Mouse (Mus musculus) G1E-ER4 (cell line): ENCODE results near the gene 1810049J17Rik. TPM values are rescaled to one million over a fixed set of nuclear protein-coding genes. Genes with fewer than 3 reads are reported as not detected.

Source experiments
- GATA1 ChIP-seq: IDR thresholded peaks from one replicate; pipeline ENCODE4 v1.8.0; 2012; ENCODE audit warnings: low read length, inconsistent platforms
- polyA plus RNA-seq: library from polyadenylated mRNA; stranded (reverse); fragments of >175 nt; gene quantifications from 2 replicates; pipeline ENCODE4 v1.2.3, GENCODE M21; 2012

1810049J17Rik gene
- polyA plus RNA-seq, 1 experiment: not detected

DNA sequence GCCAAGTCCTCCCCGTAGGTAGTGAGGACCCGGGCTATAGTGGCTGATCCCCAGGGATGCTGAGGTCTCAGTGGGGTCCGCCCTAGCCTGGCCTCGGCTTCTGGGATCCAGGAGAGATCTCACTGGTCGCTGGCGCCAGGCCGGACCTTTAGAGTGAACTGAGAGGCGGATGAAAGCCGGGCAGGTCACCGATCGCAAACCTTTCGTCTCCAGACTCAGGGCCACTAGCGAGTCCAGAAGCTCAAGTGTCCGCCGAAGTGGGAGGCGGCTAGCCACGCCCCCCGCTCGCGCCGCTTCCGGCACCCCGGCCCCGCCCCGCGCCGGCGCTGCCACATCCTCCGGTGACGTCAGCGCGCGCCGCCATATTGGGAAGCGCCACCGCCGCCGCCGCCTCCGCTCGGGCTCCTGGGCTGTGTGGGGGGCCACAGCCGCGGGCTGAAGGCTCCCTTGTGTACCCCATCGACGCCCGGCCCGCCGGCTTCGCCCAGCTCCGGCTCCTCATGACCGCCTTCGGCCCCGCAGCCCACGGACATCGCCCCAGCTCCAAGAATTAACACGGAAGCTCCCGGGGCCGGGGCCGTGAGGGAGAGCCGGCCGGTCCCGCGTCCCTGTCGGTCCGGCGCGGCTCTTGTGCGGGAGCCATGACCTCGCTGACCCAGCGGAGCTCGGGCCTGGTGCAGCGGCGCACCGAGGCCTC lies 460 bp downstream of the 1810049J17Rik start, which contains the start of gene Golph3:
Gene Golph3, plus strand, starts transcription at position 360 of the 697 bp plus-strand sequence.
- no peak for TF ChIP-seq GATA1

DNA sequence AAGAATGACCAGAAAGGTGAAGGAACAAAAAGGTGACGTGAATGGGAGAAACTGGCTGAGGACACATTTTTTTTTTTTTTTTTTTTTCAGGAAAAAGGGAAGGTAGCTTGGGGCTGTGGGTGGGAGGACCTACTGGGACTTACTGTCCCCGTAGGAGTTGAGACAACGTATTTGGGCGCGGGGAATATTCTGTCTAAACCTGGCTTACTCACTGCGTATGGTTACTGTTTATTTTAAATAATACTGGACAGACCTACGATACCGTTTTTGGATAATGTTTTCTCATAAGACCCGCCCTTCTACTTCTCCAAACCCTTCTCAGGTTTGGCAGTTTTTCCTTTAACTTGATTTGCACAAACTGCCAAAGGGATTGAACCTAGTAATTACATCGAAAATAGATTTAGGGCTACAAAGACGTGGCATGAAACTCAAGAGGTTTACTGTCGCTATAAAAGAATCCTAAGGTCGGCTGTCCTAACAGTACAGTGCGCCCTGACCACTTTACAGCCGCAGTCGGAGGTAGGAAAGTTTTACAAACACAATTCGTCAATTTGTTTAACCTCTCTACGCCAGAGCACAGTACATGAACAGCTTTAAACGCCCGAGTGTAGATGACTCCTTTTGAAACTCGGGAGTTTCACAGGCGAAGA lies 1.1 kb downstream of the 1810049J17Rik start:
- no peak for TF ChIP-seq GATA1

DNA sequence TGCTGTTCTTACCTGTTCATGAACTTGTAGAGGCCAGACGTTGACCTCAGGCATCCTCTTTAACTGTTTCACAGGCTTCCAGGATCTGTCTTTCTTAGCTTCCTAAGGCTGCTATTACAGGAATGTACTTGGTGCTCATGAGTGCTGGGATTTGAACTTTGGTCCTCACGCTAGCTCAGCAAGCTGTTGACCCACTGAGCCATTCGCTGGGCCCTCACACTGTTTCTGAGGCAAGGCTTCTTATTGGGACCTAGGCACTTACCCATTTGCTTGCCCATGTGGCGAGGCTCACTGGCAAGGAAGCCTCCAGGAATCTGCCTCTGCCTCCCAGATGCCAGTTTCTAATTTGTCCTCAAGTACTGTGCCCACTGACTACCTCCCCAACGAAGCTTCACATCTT lies 1.8 kb downstream of the 1810049J17Rik start:
- no peak for TF ChIP-seq GATA1

DNA sequence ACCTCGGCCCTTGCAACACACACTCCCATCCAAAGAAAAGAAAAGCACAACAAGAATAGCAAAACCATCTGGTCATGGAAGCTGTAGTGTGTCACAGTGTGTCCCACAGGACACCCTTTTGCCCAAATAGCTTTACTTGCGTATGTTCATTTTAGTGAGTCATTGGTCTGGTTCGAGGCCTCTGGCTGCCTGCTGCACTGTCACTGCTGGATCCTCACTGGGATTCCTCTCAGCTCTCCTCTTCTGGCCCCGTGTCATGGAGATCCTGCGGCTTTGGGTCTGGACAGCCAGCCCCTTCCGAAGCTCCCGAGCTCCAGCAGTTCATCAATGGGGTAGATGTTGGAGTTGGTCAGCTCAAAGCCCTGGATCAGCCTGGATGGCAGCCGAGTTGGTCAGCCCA lies 3.2 kb downstream of the 1810049J17Rik start:
- no peak for TF ChIP-seq GATA1

DNA sequence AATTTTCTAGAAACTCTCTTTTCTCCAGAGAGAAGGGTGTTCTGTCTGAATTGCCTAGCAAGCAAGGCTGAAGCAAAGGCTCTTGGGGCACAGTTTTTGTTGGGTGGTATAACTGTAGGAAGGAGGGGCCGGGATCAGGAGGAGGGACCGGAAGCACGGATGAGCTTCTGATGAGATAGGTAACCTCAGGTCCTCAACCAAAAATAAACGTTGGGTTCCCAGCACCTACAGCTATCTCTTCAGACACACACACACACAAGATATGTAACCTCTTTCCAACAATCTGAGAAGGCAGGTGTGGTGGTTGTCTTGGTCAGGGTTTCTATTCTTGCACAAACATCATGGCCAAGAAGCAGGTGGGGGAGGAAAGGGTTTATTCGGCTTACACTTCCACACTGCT lies 4.4 kb downstream of the 1810049J17Rik start:
- no peak for TF ChIP-seq GATA1

DNA sequence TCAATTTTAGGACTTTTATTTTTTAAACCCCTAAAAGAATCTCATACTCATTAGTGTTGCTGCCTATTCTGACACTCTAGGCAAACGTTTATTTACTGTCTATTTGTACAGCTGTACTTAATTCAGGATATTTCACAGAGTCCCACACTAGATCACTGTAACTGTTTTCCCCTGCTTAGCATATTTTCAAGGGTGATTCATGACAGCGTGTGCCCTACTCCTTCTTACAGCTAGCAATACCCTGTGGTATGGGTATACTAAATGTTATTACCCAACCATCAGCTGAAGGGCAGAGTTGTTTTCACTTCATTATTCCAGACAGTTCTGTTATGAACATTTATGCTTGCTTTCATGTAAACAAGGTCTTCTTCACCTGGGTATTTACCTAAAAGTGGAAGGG lies 5.7 kb downstream of the 1810049J17Rik start:
- no peak for TF ChIP-seq GATA1

DNA sequence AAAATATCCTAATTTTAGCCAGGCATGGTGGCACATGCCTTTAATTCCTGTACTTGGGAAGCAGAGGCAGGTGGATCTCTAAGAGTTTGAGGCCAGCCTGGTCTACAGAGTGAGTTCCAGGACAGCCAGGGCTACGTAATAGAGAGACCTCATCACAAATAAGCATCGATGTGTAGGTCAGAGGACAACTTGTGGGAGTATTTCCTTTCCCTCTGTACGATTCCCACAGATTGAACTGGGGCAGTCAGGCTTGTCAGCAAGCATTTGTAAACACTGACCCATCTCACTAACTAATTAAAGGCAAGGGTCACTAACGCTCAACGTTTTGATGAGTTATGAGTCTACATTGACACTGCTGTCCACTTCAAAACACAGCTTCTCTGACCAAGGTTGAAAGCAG lies 7.1 kb downstream of the 1810049J17Rik start:
- no peak for TF ChIP-seq GATA1

DNA sequence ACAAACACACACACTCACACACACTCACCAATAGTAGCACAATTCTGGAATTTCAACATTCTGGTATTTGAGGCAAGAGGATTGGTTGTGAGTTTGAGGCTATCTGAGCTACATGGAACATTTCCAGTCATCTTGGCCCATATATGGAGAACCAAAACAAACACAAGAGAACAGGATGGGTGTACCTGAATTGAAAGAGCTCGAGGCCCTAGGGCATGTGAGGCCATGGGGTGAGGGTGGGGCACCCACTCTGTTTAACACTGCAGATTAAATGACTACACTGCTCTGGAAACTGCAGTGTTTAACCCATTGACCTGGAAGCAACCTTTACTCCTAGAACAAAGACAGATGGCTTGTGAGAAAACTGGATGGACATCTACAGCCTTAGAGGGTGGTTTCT lies 8.4 kb downstream of the 1810049J17Rik start:
- no peak for TF ChIP-seq GATA1

DNA sequence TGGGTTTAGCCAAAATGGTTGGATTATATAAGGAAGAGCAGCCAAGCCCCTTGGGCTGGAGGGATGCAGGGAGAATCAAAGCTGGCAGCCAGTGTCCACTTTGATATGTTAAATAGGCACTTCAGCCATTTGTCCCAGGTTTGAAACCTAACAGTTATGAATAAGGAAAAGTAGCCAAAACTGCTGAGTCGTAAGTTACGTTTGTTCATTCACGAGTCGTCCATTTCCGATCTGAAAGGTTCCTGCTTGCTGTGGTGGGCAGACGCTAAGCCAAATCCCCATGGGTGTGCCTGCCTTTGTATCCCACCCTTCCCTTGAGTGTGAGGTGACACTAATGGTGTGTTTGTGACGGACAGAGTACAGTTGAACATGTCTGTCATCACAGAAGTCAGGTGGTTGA lies 10.2 kb downstream of the 1810049J17Rik start:
- TF ChIP-seq GATA1: no peak

DNA sequence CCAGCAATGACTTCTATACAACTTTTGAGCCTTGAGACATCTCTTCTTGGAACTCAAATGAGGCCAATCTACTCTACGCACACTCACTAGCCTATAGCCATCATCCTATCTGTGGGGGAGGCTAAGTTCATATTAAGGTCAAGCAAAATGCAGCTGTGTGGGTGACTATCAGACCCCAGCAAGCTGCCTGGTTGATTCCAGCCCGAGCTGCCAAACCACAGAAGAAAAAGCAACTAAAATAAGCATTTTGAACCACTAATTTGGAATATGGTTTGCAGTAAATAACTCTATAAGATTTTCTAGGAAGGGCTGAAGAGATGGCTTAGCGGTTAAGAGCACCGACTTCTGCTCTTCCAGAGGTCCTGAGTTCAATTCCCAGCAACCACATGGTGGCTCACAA lies 11.0 kb downstream of the 1810049J17Rik start:
- TF ChIP-seq GATA1: peak; percentile 53

DNA sequence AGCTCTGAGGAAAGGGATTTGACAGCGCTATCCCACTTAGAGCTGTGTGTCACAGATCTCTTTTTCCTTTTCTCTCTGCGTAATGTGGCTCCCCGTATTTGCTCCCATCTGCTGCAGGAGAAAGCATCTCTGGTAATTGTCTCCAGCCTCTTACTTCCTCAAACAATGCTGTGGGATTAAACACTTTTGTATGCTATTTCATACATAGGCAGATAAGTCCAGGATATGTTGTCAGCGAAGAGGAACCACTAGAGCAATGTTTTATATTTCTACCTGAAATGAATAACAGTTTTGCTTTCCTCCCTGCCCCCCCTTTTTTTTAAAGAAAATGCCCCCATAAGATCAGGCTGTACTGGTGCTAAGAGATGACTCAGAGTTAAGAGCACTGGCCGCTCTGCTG lies 13.2 kb downstream of the 1810049J17Rik start:
- no peak for TF ChIP-seq GATA1

DNA sequence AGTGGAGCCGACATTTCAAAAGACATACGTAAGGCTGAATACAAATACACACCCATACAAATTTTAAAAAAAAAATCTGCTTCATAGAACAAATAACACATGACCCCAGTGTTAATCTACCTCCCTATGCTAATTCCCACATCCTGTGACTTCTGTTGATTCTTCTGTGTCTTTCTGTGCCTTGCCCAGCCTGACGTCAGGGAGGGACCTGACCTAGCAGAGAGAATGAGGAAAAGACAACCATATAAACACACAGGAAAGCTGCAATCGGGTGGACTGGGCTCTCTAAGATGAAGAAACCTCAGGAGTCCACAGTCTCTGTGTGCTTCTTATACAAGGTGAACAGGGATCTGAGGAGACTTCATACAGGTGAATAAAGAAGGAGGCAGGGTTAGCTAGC lies 14.6 kb downstream of the 1810049J17Rik start:
- no peak for TF ChIP-seq GATA1

DNA sequence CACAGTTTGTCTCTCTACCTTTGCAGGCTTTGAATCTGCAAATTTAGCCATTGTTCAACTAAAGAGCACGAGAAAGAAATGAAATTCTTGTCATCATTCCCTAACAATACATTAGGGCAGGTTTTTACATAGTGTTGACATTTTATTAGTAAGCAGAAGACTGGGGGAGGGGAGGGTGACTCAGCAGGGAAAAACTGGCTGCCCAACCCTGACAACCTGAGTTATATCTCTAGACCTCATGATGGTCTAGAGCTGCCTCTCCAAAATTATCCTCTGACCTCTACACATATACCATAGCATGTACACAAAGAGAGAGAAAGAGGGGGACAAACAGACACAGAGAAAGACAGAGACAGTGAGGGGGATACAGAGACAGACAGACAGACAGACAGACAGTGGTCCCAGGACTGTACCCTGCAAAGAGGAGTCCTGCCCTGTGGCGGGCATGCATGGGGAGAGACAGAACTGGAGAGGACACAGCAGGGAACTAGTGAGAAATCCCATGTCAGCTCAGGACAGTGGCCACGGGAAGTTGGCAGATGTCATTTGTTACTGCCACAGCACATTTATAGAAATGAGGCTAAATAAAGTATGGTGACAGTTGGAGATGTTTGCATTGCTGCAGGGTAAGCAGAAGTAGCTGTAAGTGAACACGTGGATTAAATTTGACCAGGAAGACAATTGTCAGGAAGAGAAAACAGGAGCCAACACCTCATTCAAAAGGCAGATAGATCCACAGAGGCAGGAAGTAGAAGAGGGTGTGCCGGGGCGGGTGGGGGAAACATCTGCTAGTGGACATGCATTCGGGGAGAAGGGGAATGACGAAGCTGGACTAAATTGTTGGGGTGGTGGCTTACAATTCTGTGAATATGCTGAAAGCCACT lies 15.3 kb downstream of the 1810049J17Rik start:
- no peak for TF ChIP-seq GATA1

DNA sequence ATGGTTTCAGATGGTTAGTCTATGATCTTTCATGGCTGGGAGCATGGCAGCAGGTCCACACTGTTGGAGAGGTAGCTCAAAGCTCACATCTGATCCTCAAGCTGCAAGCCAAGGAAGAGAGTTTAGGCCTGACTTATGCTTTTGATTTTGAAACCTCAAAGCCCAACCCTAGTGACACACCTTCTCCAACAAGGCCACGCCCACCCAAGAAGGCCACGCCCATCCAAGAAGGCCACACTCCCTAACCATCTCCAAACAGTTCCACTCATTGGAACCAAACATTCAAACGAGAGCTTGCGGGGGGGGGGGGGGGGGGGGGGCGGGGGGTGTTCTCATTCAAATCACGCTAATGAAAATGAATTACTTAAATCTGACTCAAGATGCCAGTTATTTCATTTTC lies 19.9 kb downstream of the 1810049J17Rik start:
- TF ChIP-seq GATA1: no peak

DNA sequence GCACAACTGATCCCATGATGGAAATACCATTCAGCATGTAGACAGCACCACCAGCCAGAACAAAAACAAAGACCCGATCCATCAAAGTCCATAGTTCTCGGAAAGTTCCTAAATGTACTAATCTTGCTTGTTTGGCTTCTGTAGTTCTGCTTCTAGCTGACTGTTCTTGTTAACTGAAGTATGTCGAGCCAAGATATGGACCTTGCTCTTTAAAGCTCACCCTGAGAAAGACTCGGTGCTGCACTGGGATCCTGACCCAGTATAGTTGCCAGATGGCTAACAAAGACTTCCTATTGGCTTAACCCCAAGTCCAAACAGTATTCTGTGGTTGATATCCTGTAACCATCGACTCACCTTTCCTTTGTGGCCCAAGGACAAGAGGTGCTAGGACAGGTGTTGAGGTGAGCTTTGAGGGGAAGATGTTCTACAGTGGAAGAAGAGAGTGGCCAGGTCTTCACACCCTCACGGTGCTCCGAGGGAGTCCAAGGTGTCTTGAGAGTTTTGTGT lies 23.4 kb downstream of the 1810049J17Rik start:
- no peak for TF ChIP-seq GATA1

DNA sequence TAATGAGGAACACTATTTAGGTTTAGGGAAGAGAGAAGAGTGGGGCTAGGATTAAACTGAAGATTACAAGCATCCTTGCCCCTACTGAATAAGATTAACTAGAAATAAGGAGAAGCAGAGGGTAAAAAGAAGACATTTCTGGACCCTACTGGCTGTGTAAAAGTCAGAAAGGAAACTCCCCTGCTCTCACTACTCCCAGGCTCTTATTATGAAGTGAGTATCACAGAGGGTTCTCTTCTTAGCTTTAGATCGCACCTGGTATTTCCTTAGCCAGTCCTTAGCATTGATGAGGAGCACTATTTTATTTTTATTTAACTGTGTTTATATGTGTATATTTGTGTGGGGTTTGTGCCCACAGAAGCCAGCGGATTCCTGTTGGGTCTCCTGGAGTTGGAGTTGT lies 25.5 kb downstream of the 1810049J17Rik start:
- TF ChIP-seq GATA1: no peak
